Mouse (Mus musculus) limb, embryonic 11.5 days (tissue): ENCODE results near the gene Sox1. TPM values are rescaled to one million over a fixed set of nuclear protein-coding genes. Genes with fewer than 3 reads are reported as not detected.

ENCODE experiments used
- ATAC-seq: fragments of 200-750 bp; cut with Nextera tagmentation; 2 replicates; pipeline ENCODE4 v1.8.0; 2017; ENCODE audit warnings: low read depth; ENCODE audit not compliant: insufficient number of reproducible peaks, low FRiP score, low TSS enrichment
- DNase-seq: peaks from one replicate; pipeline ENCODE4 v3.0.0-alpha.2; 2015; ENCODE audit warnings: low spot score
- H3K27ac ChIP-seq: fragments of 300-500 bp; sonication (generic); replicated peaks from 2 replicates; pipeline ENCODE4 v1.5.1; 2014; ENCODE audit warnings: low read depth, mild to moderate bottlenecking, low read length
- H3K27me3 ChIP-seq: fragments of 300-500 bp; sonication (generic); 2 replicates; pipeline ENCODE4 v1.6.1; 2014; ENCODE audit warnings: mild to moderate bottlenecking, low read length, mixed read lengths; ENCODE audit not compliant: control insufficient read depth, insufficient read depth
- H3K36me3 ChIP-seq: fragments of 300-500 bp; sonication (generic); 2 replicates; pipeline ENCODE4 v1.6.1; 2014; ENCODE audit warnings: mild to moderate bottlenecking, low read length, moderate library complexity, mixed read lengths; ENCODE audit not compliant: control insufficient read depth, insufficient read depth
- H3K4me1 ChIP-seq: fragments of 300-500 bp; sonication (generic); 2 replicates; pipeline ENCODE4 v1.6.1; 2014; ENCODE audit warnings: low read length, mixed read lengths; ENCODE audit not compliant: control insufficient read depth, insufficient read depth
- H3K4me2 ChIP-seq: fragments of 300-500 bp; sonication (generic); 2 replicates; pipeline ENCODE4 v1.6.1; 2014; ENCODE audit warnings: low read depth, mild to moderate bottlenecking, moderate library complexity; ENCODE audit not compliant: severe bottlenecking
- H3K4me3 ChIP-seq: fragments of 300-500 bp; sonication (generic); 2 replicates; pipeline ENCODE4 v1.5.1; 2014; ENCODE audit warnings: low read depth, low read length
- H3K9ac ChIP-seq: fragments of 300-500 bp; sonication (generic); 2 replicates; pipeline ENCODE4 v1.6.1; 2014; ENCODE audit warnings: mild to moderate bottlenecking, low read length
- H3K9me3 ChIP-seq: fragments of 300-500 bp; sonication (generic); 2 replicates; pipeline ENCODE4 v1.6.1; 2016; ENCODE audit warnings: low read length; ENCODE audit not compliant: control insufficient read depth
- WGBS: fragments of 180-500 bp; shearing (Covaris S2); extraction: QIAGEN DNeasy Blood & Tissue Kit; methylation state at CpG from one replicate; pipeline ENCODE4 v1.1.7; 2014; 5-methylcytosine and 5-hydroxymethylcytosine counted together
- polyA plus RNA-seq: library from polyadenylated mRNA; unstranded; fragments of >200 nt; fragmentation: Nextera tagmentation; extraction: Ambion mirVana; gene quantifications from 2 replicates; pipeline ENCODE4 v1.2.1, GENCODE M21; 2014

Gene Sox1
- polyA plus RNA-seq, 1 experiment from 2014 or later, result not detected

GRCm38 (mm10) chr8:12427886-12428799 is 33.0 kb downstream of the Sox1 start:
- Histone ChIP-seq H3K4me2 (no peak overlapping the region), H3K4me3 (no peak overlapping the region), H3K27ac (no peak overlapping the region), H3K9ac (no peak overlapping the region), H3K4me1 (0 out of 2 replicates have a peak, but pooled peaks cover 3% of the 10 kb centered on the region), H3K9me3 (no peaks in the 10 kb centered on the region), H3K27me3 (peaks cover 81% of the 10 kb centered on the region), H3K36me3 (no peaks in the 10 kb centered on the region)
- DNase-seq (peak; percentile 51), ATAC-seq (no peak)
- WGBS, result 24% methylated on average over 26 of the region's 26 CpGs

GRCm38 (mm10) chr8:12428931-12429330 is 33.8 kb downstream of the Sox1 start:
- no peak overlapping the region for H3K27ac ChIP-seq

GRCm38 (mm10) chr8:12429601-12430172 is 34.6 kb downstream of the Sox1 start:
- Histone ChIP-seq H3K27ac (no peak overlapping the region), H3K4me2 (no peak overlapping the region), H3K36me3 (no peaks in the 10 kb centered on the region), H3K4me1 (0 out of 2 replicates have a peak, but pooled peaks cover 3% of the 10 kb centered on the region), H3K9me3 (no peaks in the 10 kb centered on the region), H3K27me3 (peaks cover 88% of the 10 kb centered on the region), H3K9ac (no peak overlapping the region), H3K4me3 (no peak overlapping the region)
- DNase-seq (no peak), ATAC-seq (no peak)
- 10% methylated on average over 9 of the region's 9 CpGs for WGBS

More at GRCm38 (mm10) chr8:12428931-12429330, 33.8 kb downstream of the Sox1 start:
- Histone ChIP-seq H3K27me3 (peaks cover 87% of the 10 kb centered on the region), H3K9ac (no peak overlapping the region), H3K36me3 (no peaks in the 10 kb centered on the region), H3K4me3 (no peak overlapping the region), H3K4me1 (0 out of 2 replicates have a peak, but pooled peaks cover 3% of the 10 kb centered on the region), H3K9me3 (no peaks in the 10 kb centered on the region), H3K4me2 (no peak overlapping the region)
- no peak for ATAC-seq
- 20% methylated on average over 5 of the region's 5 CpGs for WGBS
- DNase-seq, result peak; percentile 35

GRCm38 (mm10) chr8:12430173-12430899 is 35.2 kb downstream of the Sox1 start:
- H3K4me2 ChIP-seq, result peak overlapping the region; percentile 20
- peak overlapping the region; percentile 20; the same call in 1 of the 2 replicates for H3K4me3 ChIP-seq
- DNase-seq (peak; percentile 46), ATAC-seq (no peak)
- no peaks in the 10 kb centered on the region for H3K9me3 ChIP-seq
- WGBS, result 2% methylated on average over 46 of the region's 46 CpGs
- H3K4me1 ChIP-seq, result 0 out of 2 replicates have a peak, but pooled peaks cover 3% of the 10 kb centered on the region
- peaks cover 82% of the 10 kb centered on the region for H3K27me3 ChIP-seq
- no peaks in the 10 kb centered on the region for H3K36me3 ChIP-seq
- no peak overlapping the region for H3K27ac ChIP-seq
- H3K9ac ChIP-seq, result no peak overlapping the region

- no peaks in the 10 kb centered on the region for H3K36me3 ChIP-seq
- no peak overlapping the region for H3K27ac ChIP-seq
- no peak for ATAC-seq
- WGBS, result 3% methylated on average over 39 of the region's 51 CpGs
- H3K27me3 ChIP-seq, result peaks cover 78% of the 10 kb centered on the region
- DNase-seq, result peak; percentile 39
- H3K9me3 ChIP-seq, result no peaks in the 10 kb centered on the region
- H3K4me3 ChIP-seq, result peak overlapping the region; percentile 20
- peak overlapping the region; percentile 29; the same call in 1 of the 2 replicates for H3K4me2 ChIP-seq
- H3K9ac ChIP-seq, result no peak overlapping the region
- 0 out of 2 replicates have a peak, but pooled peaks cover 3% of the 10 kb centered on the region for H3K4me1 ChIP-seq
Measured at GRCm38 (mm10) chr8:12430900-12431737, 36.0 kb downstream of the Sox1 start.

GRCm38 (mm10) chr8:12431738-12432055 is 36.6 kb downstream of the Sox1 start:
- no peak overlapping the region for H3K4me3 ChIP-seq
- no peak overlapping the region for H3K4me2 ChIP-seq
- no peak overlapping the region for H3K9ac ChIP-seq
- DNase-seq (no peak), ATAC-seq (no peak)
- H3K27ac ChIP-seq, result no peak overlapping the region
- WGBS, result 62% methylated on average over 6 of the region's 6 CpGs
- H3K36me3 ChIP-seq, result no peaks in the 10 kb centered on the region
- H3K27me3 ChIP-seq, result peaks cover 73% of the 10 kb centered on the region
- H3K9me3 ChIP-seq, result no peaks in the 10 kb centered on the region
- 0 out of 2 replicates have a peak, but pooled peaks cover 3% of the 10 kb centered on the region for H3K4me1 ChIP-seq

GRCm38 (mm10) chr8:12432546-12432945 is 37.5 kb downstream of the Sox1 start:
- 77% methylated on average over 7 of the region's 7 CpGs for WGBS
- DNase-seq, result no peak
- Histone ChIP-seq H3K27ac (no peak overlapping the region), H3K4me1 (0 out of 2 replicates have a peak, but pooled peaks cover 3% of the 10 kb centered on the region), H3K27me3 (peaks cover 65% of the 10 kb centered on the region), H3K4me3 (no peak overlapping the region), H3K9ac (no peak overlapping the region), H3K4me2 (no peak overlapping the region), H3K36me3 (no peaks in the 10 kb centered on the region), H3K9me3 (no peaks in the 10 kb centered on the region)
- ATAC-seq, result no peak
